Mouse (Mus musculus): Measurements from ENCODE around the gene Sh3bp1.

Gene Sh3bp1

GRCm38 (mm10) chr15:78947657-78948056 is 48.1 kb downstream of the Sh3bp1 start, which contains the start of gene Triobp:
Triobp (plus strand) TSS chr15:78947724.
- DNase-seq (ENCODE audit: low read depth, low spot score): no peak

- DNase-seq (ENCODE audit: low read depth, low spot score): no peak
Measured at GRCm38 (mm10) chr15:78948152-78948725, 48.7 kb downstream of the Sh3bp1 start.

GRCm38 (mm10) chr15:78948883-78949282 is 49.3 kb downstream of the Sh3bp1 start:
- DNase-seq (ENCODE audit: low read depth, low spot score): no peak

- no peak for DNase-seq (ENCODE audit: low read depth, low spot score)
Measured at GRCm38 (mm10) chr15:78955663-78956062, 56.1 kb downstream of the Sh3bp1 start.

GRCm38 (mm10) chr15:78956351-78956750 is 56.8 kb downstream of the Sh3bp1 start:
- DNase-seq (ENCODE audit: low read depth, low spot score): no peak

- DNase-seq (ENCODE audit: low read depth, low spot score): no peak
Measured at GRCm38 (mm10) chr15:78957021-78957420, 57.5 kb downstream of the Sh3bp1 start.

GRCm38 (mm10) chr15:78959537-78959936 is 60.0 kb downstream of the Sh3bp1 start:
- DNase-seq (ENCODE audit: low read depth, low spot score): no peak

GRCm38 (mm10) chr15:78960088-78960487 is 60.5 kb downstream of the Sh3bp1 start:
- no peak for DNase-seq (ENCODE audit: low read depth, low spot score)
